Mouse (Mus musculus) 416B (cell line): ENCODE measurements around the gene Ckm.
A peak's percentile ranks its signal among the peaks of the same experiment; 100 is the strongest.

ENCODE experiments used
- DNase-seq: peaks from one replicate; pipeline ENCODE4 v3.0.0; 2011; ENCODE audit warnings: low read depth

The Ckm gene

GRCm38 (mm10) chr7:19467638-19468037, 63.1 kb downstream of the Ckm start:
- DNase-seq, result peak; percentile 62

- no peak for DNase-seq
Observed at GRCm38 (mm10) chr7:19468279-19468678, 63.7 kb downstream of the Ckm start.

GRCm38 (mm10) chr7:19469404-19469803, 64.8 kb downstream of the Ckm start:
- DNase-seq, result no peak

- DNase-seq, result no peak
Observed at GRCm38 (mm10) chr7:19470308-19470707, 65.7 kb downstream of the Ckm start.

GRCm38 (mm10) chr7:19472403-19472802, 67.8 kb downstream of the Ckm start:
- DNase-seq, result peak; percentile 74
